Mouse (Mus musculus): ENCODE measurements at regions not wholly inside any gene's neighbourhood (a gene's known extent, or its start where the extent isn't known, plus 50 kb on each side); places are given as distances from the start of the nearest gene placed in this dataset.
A peak's percentile ranks its signal among the peaks of the same experiment; 100 is the strongest.

DNA sequence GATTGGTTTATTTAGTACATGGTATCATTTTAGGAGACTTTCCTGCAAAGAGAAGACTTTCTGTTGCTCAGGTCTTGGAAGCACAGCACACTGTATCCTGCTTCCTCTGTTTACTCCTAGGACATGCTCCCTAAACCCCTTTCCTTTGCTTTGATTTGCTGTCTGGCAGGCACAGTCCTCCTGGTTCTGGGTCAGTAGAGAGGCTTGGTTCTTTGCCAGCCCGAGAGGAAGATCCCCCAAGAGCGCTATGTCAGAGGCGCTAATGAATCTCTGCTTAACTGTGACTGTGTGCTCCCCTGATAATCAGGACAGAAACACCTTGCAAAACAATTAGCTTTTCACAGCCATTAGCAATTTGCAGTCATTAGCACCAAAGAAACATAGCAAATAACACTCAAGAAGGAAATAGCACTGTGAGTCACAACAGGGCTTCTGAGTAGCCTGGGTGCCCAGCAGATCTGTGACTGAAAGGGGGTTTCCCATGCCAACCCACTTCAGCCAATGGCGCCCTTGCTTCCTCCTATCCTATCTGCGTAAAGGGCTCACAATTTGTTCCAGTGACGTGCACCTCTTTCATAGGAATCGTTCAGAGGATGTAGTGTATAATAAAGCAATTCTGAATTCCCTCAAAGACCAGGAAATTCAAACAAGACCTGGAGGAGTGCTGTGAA lies 145.5 kb downstream of the Gm815 start:
- ATAC-seq (ENCODE audit: insufficient number of reproducible peaks, insufficient read depth, low FRiP score, low TSS enrichment, low read depth): no peak
- Histone ChIP-seq H3K4me1 (replicated peaks) (no peaks in the 10 kb centered on the region), H3K9ac (replicated peaks) (no peak overlapping the region), H3K27ac (no peak overlapping the region), H3K4me3 (replicated peaks) (no peak overlapping the region), H3K36me3 (no peaks in the 10 kb centered on the region), H3K4me2 (no peak overlapping the region), H3K9me3 (no peaks in the 10 kb centered on the region), H3K27me3 (no peaks in the 10 kb centered on the region)
- WGBS: 49% methylated on average over 7 of the region's 7 CpGs

DNA sequence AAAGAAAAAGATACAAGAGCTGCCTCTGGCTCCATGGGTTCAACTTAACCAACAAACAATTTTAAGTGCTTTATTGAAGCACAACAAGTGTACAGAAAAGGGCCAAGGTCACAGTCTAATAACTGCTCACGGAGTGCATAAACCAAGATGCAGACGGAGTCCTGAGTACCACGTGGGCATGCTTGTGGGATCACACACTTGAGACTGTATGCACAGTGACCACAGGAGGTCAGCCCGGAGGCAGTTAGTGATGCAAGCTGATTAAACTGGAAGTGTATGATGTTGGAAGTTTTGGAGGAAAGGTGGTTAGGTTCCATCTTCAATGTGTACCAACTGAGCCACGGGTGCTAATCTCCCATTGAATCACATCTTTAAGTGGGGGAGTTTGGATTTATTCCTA lies 146.9 kb downstream of the Gm815 start:
- H3K27ac ChIP-seq: no peak overlapping the region
- no peak overlapping the region for H3K4me2 ChIP-seq
- no peaks in the 10 kb centered on the region for H3K27me3 ChIP-seq
- H3K9me3 ChIP-seq: no peaks in the 10 kb centered on the region
- 65% methylated on average over 5 of the region's 5 CpGs for WGBS
- no peak for ATAC-seq (ENCODE audit: insufficient number of reproducible peaks, insufficient read depth, low FRiP score, low TSS enrichment, low read depth)
- H3K4me1 ChIP-seq (replicated peaks): no peaks in the 10 kb centered on the region
- H3K9ac ChIP-seq (replicated peaks): no peak overlapping the region
- H3K4me3 ChIP-seq (replicated peaks): no peak overlapping the region
- no peaks in the 10 kb centered on the region for H3K36me3 ChIP-seq

GRCm38 (mm10) chr19:27038298-27038697 lies 152.6 kb downstream of the Gm815 start:
- H3K9ac ChIP-seq (replicated peaks): no peak overlapping the region
- peak overlapping the region; percentile 24; the same call in 1 of the 2 replicates for H3K27ac ChIP-seq
- H3K9me3 ChIP-seq: no peaks in the 10 kb centered on the region
- WGBS: 6% methylated on average over 3 of the region's 3 CpGs
- ATAC-seq (ENCODE audit: insufficient number of reproducible peaks, insufficient read depth, low FRiP score, low TSS enrichment, low read depth): no peak
- no peaks in the 10 kb centered on the region for H3K27me3 ChIP-seq
- no peak overlapping the region for H3K4me2 ChIP-seq
- H3K4me3 ChIP-seq (replicated peaks): no peak overlapping the region
- H3K4me1 ChIP-seq (replicated peaks): peaks cover 5% of the 10 kb centered on the region; the same call in 1 of the 2 replicates
- no peaks in the 10 kb centered on the region for H3K36me3 ChIP-seq

DNA sequence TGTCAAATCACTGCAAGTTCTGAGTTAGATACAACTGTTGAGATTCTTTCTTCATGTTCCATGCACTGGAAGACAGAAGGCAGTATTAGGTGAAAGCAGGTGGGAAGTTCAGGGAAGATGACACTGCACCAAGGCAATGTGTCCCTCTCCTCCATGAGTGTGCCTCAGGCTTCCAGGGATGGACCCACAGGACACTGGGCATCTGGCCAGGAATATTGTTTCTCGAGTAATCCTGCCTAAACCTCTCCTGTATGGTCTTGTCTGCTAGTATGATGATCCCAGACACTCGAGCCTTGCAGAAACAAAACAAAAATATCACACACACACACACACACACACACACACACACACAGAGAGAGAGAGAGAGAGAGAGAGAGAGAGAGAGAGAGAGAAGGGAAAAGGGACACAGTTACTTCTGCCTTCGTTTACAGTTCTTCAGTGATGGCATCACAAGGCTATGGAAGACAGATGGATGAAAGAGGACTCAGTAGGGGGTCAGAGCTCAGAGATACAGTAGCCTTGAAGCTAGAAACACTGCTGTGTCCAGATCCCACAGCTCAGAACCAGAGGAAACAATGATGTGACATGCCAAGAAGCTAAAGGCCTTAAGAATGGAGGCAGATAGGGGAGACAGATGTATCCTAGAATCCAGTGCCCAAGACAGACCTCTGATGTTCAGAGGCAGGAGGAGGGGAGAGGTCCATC lies 154.8 kb downstream of the Gm815 start:
- Histone ChIP-seq H3K27me3 (no peaks in the 10 kb centered on the region), H3K36me3 (no peaks in the 10 kb centered on the region), H3K4me2 (no peak overlapping the region), H3K9me3 (no peaks in the 10 kb centered on the region), H3K4me3 (replicated peaks) (no peak overlapping the region), H3K4me1 (replicated peaks) (peaks cover 5% of the 10 kb centered on the region; the same call in 1 of the 2 replicates), H3K27ac (no peak overlapping the region), H3K9ac (replicated peaks) (no peak overlapping the region)
- ATAC-seq (ENCODE audit: insufficient number of reproducible peaks, insufficient read depth, low FRiP score, low TSS enrichment, low read depth): no peak
- WGBS: 73% methylated on average over 3 of the region's 3 CpGs

DNA sequence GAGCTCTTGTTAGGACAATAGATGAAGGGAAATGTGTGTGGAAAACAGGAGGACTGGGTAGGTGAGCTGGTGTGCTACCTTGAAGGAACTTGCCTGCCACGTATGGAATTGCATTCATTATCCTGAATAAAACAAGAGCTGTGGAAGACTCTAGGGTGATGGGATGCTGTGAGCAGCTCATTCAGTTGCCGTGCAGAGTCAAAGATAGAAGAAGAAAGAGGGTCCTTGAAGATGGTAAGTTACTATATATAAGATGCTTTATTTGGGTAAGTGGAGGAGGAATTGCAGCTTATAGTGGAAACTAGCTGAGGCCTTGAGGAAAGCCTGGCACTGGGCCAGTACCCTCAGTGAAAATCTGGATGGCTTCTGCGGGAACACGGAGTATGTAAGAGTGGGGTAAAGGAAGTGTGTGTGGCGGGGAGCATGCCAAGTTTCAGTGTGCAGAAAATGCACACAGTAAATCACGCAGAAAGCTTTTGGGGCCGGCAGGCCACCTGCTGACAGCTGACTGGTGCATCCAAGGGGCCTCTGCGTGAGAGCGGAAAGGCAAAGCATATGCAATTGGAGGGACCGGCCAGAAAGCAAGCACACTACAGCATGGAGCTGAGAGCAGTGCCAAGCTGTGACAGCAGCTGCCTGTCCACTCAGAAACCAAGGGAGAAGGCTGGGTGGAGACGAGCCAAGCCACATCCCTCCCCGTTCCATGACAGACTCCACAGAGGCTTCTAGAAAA lies 149.7 kb upstream of the Vldlr start:
- peak; percentile 63; the same call in 1 of the 2 replicates for ATAC-seq (ENCODE audit: insufficient number of reproducible peaks, insufficient read depth, low FRiP score, low TSS enrichment, low read depth)
- peak overlapping the region; percentile 13; the same call in 1 of the 2 replicates for H3K4me2 ChIP-seq

DNA sequence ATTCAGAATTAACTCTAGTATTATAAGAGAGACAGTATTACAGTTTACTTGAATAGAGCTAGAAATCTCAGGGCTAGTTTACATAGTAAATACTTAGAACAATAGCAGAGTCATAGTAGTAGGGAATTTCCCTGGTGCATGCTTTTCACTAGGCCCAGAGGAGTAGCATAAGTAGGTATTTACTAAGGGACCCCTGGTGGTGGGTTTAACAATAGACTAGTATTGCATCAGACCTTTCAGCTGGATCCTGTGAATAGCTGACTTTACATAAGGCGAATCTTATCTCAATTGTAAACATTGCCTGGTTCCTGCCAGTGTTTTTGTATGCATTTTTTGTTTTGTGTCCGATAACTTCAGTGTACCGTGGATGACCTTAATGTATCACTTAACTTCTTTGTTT lies 143.0 kb upstream of the Vldlr start:
- no peak overlapping the region for H3K4me3 ChIP-seq (replicated peaks)
- no peak overlapping the region for H3K27ac ChIP-seq
- H3K9ac ChIP-seq (replicated peaks): no peak overlapping the region
- ATAC-seq (ENCODE audit: insufficient number of reproducible peaks, insufficient read depth, low FRiP score, low TSS enrichment, low read depth): no peak
- H3K9me3 ChIP-seq: no peaks in the 10 kb centered on the region
- H3K4me2 ChIP-seq: no peak overlapping the region
- no peaks in the 10 kb centered on the region for H3K27me3 ChIP-seq
- no peaks in the 10 kb centered on the region for H3K36me3 ChIP-seq
- WGBS: 84% methylated on average over 3 of the region's 3 CpGs
- H3K4me1 ChIP-seq (replicated peaks): peaks cover 12% of the 10 kb centered on the region

More for the DNA sequence above, 149.7 kb upstream of the Vldlr start:
- no peaks in the 10 kb centered on the region for H3K9me3 ChIP-seq
- no peaks in the 10 kb centered on the region for H3K27me3 ChIP-seq
- H3K27ac ChIP-seq: 0 out of 2 replicates have a peak overlapping the region, but pooled peaks have one; percentile 37
- no peak overlapping the region for H3K9ac ChIP-seq (replicated peaks)
- no peaks in the 10 kb centered on the region for H3K36me3 ChIP-seq
- H3K4me1 ChIP-seq (replicated peaks): peaks cover 20% of the 10 kb centered on the region
- 65% methylated on average over 12 of the region's 12 CpGs for WGBS
- H3K4me3 ChIP-seq (replicated peaks): no peak overlapping the region

- no peak overlapping the region for H3K4me2 ChIP-seq
- no peaks in the 10 kb centered on the region for H3K27me3 ChIP-seq
- no peak overlapping the region for H3K9ac ChIP-seq (replicated peaks)
- no peaks in the 10 kb centered on the region for H3K9me3 ChIP-seq
- H3K4me3 ChIP-seq (replicated peaks): no peak overlapping the region
- H3K4me1 ChIP-seq (replicated peaks): peaks cover 6% of the 10 kb centered on the region
- H3K36me3 ChIP-seq: no peaks in the 10 kb centered on the region
- 24% methylated on average over 5 of the region's 5 CpGs for WGBS
- ATAC-seq (ENCODE audit: insufficient number of reproducible peaks, insufficient read depth, low FRiP score, low TSS enrichment, low read depth): no peak
- H3K27ac ChIP-seq: peak overlapping the region; percentile 66
Measured at GRCm38 (mm10) chr19:27075019-27075418, 141.3 kb upstream of the Vldlr start.

- 83% methylated on average over 4 of the region's 4 CpGs for WGBS
- Histone ChIP-seq H3K9ac (replicated peaks) (no peak overlapping the region), H3K9me3 (no peaks in the 10 kb centered on the region), H3K4me2 (no peak overlapping the region), H3K4me3 (replicated peaks) (no peak overlapping the region), H3K27me3 (no peaks in the 10 kb centered on the region), H3K36me3 (no peaks in the 10 kb centered on the region), H3K27ac (no peak overlapping the region), H3K4me1 (replicated peaks) (peaks cover 6% of the 10 kb centered on the region)
- no peak for ATAC-seq (ENCODE audit: insufficient number of reproducible peaks, insufficient read depth, low FRiP score, low TSS enrichment, low read depth)
Measured at GRCm38 (mm10) chr19:27076920-27077512, 139.3 kb upstream of the Vldlr start.

GRCm38 (mm10) chr19:27087344-27087743 lies 128.9 kb upstream of the Vldlr start:
- Histone ChIP-seq H3K27ac (no peak overlapping the region), H3K36me3 (no peaks in the 10 kb centered on the region), H3K4me1 (replicated peaks) (no peaks in the 10 kb centered on the region), H3K4me2 (no peak overlapping the region), H3K4me3 (replicated peaks) (no peak overlapping the region), H3K27me3 (no peaks in the 10 kb centered on the region), H3K9ac (replicated peaks) (no peak overlapping the region), H3K9me3 (no peaks in the 10 kb centered on the region)
- 74% methylated on average over 2 of the region's 2 CpGs for WGBS
- ATAC-seq (ENCODE audit: insufficient number of reproducible peaks, insufficient read depth, low FRiP score, low TSS enrichment, low read depth): no peak

- whole genome bisulfite sequencing: 82% methylated on average over 5 of the region's 5 CpGs
- H3K27ac ChIP-seq: no peak overlapping the region
- no peaks in the 10 kb centered on the region for H3K9me3 ChIP-seq
- H3K4me2 ChIP-seq: no peak overlapping the region
- H3K9ac ChIP-seq (replicated peaks): no peak overlapping the region
- no peak for ATAC-seq (ENCODE audit: insufficient number of reproducible peaks, insufficient read depth, low FRiP score, low TSS enrichment, low read depth)
- H3K27me3 ChIP-seq: no peaks in the 10 kb centered on the region
- H3K4me1 ChIP-seq (replicated peaks): no peaks in the 10 kb centered on the region
- H3K36me3 ChIP-seq: no peaks in the 10 kb centered on the region
- H3K4me3 ChIP-seq (replicated peaks): no peak overlapping the region
Measured at GRCm38 (mm10) chr19:27087833-27088232, 128.5 kb upstream of the Vldlr start.

GRCm38 (mm10) chr19:27089099-27089498 lies 127.2 kb upstream of the Vldlr start:
- Histone ChIP-seq H3K4me2 (no peak overlapping the region), H3K4me1 (replicated peaks) (no peaks in the 10 kb centered on the region), H3K27me3 (no peaks in the 10 kb centered on the region), H3K4me3 (replicated peaks) (no peak overlapping the region), H3K9ac (replicated peaks) (no peak overlapping the region), H3K36me3 (no peaks in the 10 kb centered on the region), H3K27ac (no peak overlapping the region), H3K9me3 (no peaks in the 10 kb centered on the region)
- ATAC-seq (ENCODE audit: insufficient number of reproducible peaks, insufficient read depth, low FRiP score, low TSS enrichment, low read depth): no peak
- 91% methylated on average over 1 of the region's 1 CpGs for WGBS
